Mouse (Mus musculus): ENCODE results near the gene Pex19.
A peak's percentile ranks its signal among the peaks of the same experiment; 100 is the strongest.

Gene Pex19

GRCm38 (mm10) chr1:172126376-172127347 is at the start of gene Pex19:
Gene Pex19 (plus strand): TSS chr1:172126755.
- peak; percentile 77 to 88 for DNase-seq (ENCODE audit: low spot score in 2 of 2)

DNA sequence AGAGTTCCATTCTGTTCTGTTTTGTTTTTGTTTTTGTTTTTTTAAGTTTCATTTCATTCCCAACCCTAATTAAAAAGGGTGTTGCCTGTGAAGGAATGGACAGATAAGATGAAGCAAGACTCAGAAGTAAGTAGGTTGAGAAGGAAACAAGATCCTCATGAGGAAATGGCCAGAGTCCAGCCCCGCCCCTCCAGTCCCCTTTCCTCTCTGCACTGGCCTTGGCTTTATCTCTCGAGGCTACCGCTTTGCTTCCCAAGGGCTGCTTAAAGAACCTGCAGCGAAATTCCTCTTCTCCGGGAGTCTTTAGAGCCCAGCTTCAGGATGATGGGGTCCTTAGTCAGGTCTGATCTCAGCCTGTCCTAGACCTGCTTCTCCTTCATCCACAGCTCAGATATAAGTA is 48.6 kb upstream of the Pex19 start:
- no peak for DNase-seq (ENCODE audit: low spot score in 2 of 2)

GRCm38 (mm10) chr1:172082101-172082898 is 44.3 kb upstream of the Pex19 start, which contains the start of the genes Copa and Ncstn:
Gene Copa (plus strand): TSS chr1:172082529.
Gene Ncstn (minus strand): TSS chr1:172082795.
- peak; percentile 93 to 95 for DNase-seq (ENCODE audit: low spot score in 2 of 2)

GRCm38 (mm10) chr1:172082899-172083445 is 43.6 kb upstream of the Pex19 start:
- no peak for DNase-seq (ENCODE audit: low spot score in 2 of 2)

GRCm38 (mm10) chr1:172093522-172093921 is 33.0 kb upstream of the Pex19 start:
- DNase-seq (ENCODE audit: low spot score in 2 of 2), result no peak

DNA sequence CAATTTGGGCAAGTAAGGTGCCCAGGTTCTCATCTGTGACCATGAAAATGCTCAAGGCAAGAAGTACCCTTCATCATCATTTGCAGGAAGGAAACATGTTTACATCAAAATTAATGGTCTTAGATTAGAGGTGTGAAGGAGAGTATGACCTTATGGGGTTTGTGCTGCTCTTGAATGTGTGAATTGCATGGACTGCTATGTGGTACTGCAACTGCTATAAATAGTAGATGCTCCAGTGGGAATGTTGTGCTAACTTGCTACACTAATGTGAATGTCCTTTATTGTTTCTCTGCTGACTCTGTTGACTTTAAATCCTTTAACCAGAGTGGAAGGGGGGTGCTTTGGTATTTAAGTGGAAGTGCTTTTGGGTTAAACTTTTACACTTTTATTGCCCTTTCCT is 32.3 kb upstream of the Pex19 start:
- DNase-seq (ENCODE audit: low spot score in 2 of 2), result no peak

GRCm38 (mm10) chr1:172095202-172095601 is 31.4 kb upstream of the Pex19 start:
- DNase-seq (ENCODE audit: low spot score in 2 of 2), result no peak

DNA sequence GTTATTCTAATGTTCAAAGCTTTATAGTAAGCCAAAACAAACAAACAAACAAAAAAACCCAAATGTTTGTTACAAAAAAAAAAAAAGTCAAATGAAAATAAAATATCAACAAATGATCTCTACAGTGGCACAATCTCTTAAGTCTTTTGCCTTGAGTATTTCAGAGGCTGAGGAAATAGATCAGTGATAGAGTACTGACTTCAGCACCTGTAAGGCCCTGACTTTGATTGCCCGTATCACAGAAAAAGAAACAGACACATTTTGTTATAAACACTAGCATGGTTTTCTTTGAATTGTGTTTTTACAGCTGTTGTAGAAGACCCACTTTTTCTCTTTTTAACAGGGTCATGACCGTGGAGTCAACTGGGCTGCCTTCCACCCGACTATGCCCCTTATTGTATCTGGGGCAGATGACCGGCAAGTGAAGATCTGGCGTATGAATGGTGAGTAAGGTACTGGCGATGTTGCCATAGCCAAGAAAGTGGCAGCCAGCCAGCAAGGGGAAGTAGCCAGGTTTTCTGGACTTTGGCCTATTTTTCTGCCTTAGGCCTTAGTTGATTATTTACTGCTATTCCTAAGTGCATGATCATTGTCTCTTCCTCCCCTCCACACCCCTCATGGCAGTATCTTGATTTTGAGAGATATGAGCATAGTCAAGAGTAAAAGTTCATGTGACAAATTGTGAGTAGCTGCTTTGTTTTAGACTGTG is 27.1 kb upstream of the Pex19 start:
- DNase-seq (ENCODE audit: low spot score in 2 of 2), result no peak

GRCm38 (mm10) chr1:172103619-172104018 is 22.9 kb upstream of the Pex19 start:
- no peak for DNase-seq (ENCODE audit: low spot score in 2 of 2)

DNA sequence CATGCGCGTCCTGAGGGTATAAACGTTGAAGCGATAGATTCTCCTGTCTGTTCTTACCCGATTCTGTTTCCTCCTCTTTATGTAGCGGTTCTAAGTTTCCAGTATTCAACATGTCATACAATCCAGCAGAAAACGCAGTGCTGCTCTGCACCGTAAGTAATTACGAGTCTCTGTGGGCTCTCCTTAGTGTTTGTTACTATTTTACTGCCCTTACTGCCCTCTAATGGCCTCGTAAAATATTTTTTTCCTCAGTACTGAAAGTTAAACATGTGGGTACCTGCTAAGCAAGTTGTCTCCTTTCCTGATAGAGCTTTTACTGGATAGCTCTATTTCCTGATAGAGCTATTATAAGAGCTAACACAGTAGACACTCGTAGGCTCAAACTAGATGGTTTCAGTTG is 21.5 kb upstream of the Pex19 start:
- no peak for DNase-seq (ENCODE audit: low spot score in 2 of 2)

DNA sequence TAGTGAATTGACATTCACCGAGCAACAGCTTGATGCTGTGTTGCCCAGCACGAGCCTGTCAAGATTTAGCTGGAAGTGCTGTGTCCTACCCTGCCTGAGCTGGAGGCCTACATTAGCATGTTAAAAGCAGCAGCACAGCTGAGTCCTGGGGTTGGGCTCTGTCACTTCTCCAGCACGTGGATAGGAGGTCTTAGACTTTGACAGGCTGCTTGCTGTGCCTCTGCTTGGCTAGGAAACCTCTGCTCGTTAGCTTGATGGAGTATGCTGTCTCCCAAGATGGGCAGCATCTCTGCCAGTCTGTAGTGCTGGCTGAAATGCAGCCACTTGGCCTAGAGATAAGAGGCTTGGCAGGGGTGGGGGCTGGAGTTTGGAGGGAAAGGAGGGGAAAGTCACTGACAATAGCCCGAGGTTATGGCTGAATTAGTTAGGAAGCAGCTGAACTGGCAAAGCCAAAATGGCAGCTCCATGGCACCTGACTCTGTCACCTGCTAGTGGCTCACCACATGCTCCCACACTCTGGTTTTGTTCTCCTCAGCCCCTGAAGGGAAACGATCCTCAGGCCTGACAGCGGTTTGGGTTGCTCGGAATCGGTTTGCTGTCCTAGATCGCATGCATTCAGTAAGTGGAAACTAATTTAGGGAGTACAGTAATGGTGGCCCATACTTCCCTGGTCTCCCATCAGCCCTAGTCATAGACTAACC is 18.6 kb upstream of the Pex19 start:
- DNase-seq (ENCODE audit: low spot score in 2 of 2), result no peak

GRCm38 (mm10) chr1:172116948-172117347 is 9.6 kb upstream of the Pex19 start:
- no peak for DNase-seq (ENCODE audit: low spot score in 2 of 2)

- DNase-seq (ENCODE audit: low spot score in 2 of 2), result no peak
These were observed 7.5 kb upstream of the Pex19 start for GRCm38 (mm10) chr1:172119100-172119499.

DNA sequence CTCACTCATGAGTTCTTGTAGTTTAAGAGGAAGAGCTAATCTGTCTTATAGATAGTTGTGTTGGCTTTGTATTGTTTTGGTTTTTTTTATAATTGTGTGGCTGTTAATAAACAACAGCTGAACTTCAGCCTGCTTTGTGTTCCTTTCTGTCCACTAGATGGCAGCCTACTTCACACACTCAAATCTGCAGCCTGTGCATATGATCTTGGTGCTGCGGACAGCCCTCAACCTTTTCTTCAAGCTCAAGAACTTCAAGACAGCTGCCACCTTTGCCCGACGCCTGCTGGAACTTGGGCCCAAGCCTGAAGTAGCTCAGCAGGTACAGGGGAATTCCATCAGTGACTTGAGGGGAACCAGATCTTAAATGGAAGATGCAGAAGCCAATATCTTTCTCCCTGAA is 6.8 kb upstream of the Pex19 start:
- no peak for DNase-seq (ENCODE audit: low spot score in 2 of 2)

- DNase-seq (ENCODE audit: low spot score in 2 of 2), result no peak
These were observed 3.9 kb upstream of the Pex19 start for GRCm38 (mm10) chr1:172122671-172123070.

- DNase-seq (ENCODE audit: low spot score in 2 of 2), result no peak
These were observed 2.0 kb upstream of the Pex19 start for GRCm38 (mm10) chr1:172124572-172124971.

GRCm38 (mm10) chr1:172127487-172127886 is 932 bp downstream of the Pex19 start:
- DNase-seq (ENCODE audit: low spot score in 2 of 2), result no peak

- no peak for DNase-seq (ENCODE audit: low spot score in 2 of 2)
These were observed 2.0 kb downstream of the Pex19 start for GRCm38 (mm10) chr1:172128563-172128962.

- no peak for DNase-seq (ENCODE audit: low spot score in 2 of 2)
These were observed 2.6 kb downstream of the Pex19 start for GRCm38 (mm10) chr1:172129108-172129507.

- no peak for DNase-seq (ENCODE audit: low spot score in 2 of 2)
These were observed 3.2 kb downstream of the Pex19 start for GRCm38 (mm10) chr1:172129780-172130179.

DNA sequence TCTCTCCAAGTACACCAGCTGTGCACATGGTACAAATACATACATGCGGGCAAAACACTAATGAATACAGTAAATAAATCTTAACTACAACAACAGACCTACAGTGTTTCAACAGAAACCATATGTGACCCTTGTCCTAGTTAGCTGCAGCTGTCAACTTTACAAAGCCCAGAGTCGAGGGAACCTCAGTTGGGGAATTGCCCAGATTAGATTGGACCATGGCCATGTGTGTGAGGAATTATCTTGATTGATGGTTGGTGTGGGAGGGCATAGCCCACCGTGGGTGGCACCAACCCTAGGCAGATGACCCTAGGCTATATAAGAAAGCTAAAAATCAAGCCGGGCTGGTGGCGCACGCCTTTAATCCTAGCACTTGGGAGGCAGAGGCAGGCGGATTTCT is 5.8 kb downstream of the Pex19 start:
- no peak for DNase-seq (ENCODE audit: low spot score in 2 of 2)

All from spleen, postnatal 4 days (tissue).